Mouse (Mus musculus) neural tube, postnatal 0 days (tissue): ENCODE data around the gene Vill. TPM values are rescaled to one million over a fixed set of nuclear protein-coding genes. Genes with fewer than 3 reads are reported as not detected.
A peak's percentile ranks its signal among the peaks of the same experiment; 100 is the strongest.

Experiments
- microRNA-seq: library from miRNA; unstranded; fragments of <30 nt; microRNA quantifications from one replicate; pipeline ENCODE4, GENCODE M21; 2016
- polyA plus RNA-seq: library from polyadenylated mRNA; unstranded; fragments of >200 nt; fragmentation: Nextera tagmentation; extraction: Ambion mirVana; gene quantifications from 2 replicates; pipeline ENCODE4 v1.2.1, GENCODE M21; 2015

The Vill gene
- 3.5 and 4.6 TPM in 2 replicates for polyA plus RNA-seq

GRCm38 (mm10) chr9:119052154-119052944 lies at the start of gene Vill:
Gene Vill (plus strand): TSS chr9:119052778.

GRCm38 (mm10) chr9:119093419-119094295 lies 41.1 kb downstream of the Vill start, which contains the start of gene Plcd1:
Gene Plcd1 (minus strand): TSS chr9:119093502.

DNA sequence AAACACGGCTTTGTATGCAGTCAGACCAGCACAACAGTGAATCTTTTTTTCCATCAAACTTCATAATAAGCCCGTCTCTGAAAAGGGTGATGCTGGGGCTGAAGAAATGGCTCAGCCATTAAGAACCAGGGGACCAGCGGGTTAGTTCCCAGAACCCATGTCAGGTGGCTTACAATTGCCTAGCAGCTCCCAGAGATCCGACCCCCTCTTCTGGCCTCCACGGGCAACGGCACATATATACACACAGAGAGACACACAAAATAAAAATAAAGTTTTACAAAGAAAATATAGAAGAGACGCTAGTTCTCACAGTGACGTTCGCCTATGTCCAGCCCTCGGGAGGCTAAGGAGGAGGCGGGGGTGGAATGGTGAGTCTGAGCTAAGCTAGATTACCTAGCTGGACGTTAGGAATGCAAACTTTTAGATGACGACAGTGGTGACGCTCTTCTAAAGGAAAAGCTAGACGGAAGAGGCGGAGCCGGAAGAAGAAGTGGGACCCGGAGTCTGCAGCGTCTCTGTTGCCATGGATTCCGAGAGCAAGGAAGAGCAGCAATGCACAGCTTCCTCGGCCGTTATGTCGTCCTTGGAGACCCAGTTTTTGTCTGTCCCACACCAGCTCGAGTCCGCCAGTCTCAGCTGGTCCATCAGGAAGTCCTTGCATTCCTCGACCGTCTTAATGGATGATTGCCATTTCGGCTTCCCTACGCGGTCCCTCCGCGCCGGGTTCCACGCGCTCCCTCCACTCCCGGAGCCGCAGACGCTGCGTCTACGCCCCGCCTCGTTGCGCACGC lies 49.6 kb downstream of the Vill start, which contains the start of gene Dlec1:
Dlec1 (plus strand) TSS at position 487 of the 791 bp plus-strand sequence.

Small RNAs within 50 kb of the gene (microRNA-seq; reads per million reads assigned to microRNA genes)
- gene Mir26a-1 = 9.3 reads per million, percentile 19 among the genes with 10 or more reads in this experiment

Other genes with a start within 250 kb of the Vill start
- 8.8 and 9.1 TPM in 2 replicates for gene Ctdspl, start 126.3 kb upstream of the Vill start, polyA plus RNA-seq
- 10.2 and 14.7 TPM in 2 replicates for gene Plcd1, start 40.7 kb downstream of the Vill start, polyA plus RNA-seq
- 0.84 and 1.2 TPM in 2 replicates for gene Dlec1, start 49.7 kb downstream of the Vill start, polyA plus RNA-seq
- gene Acaa1b, start 104.3 kb downstream of the Vill start, polyA plus RNA-seq = 5.2 and 5.3 TPM in 2 replicates
- gene Gm47289, start 106.4 kb downstream of the Vill start, polyA plus RNA-seq = not detected in 2 replicates
- not detected in 2 replicates for gene Slc22a13, start 156.3 kb downstream of the Vill start, polyA plus RNA-seq